Mouse (Mus musculus) thymus, adult 18-20 months (tissue): Measurements from ENCODE around the gene Dcaf1.

ENCODE experiments used
- DNase-seq, 2 experiments: peaks; one replicate each; pipeline ENCODE4 v3.0.0; 2022; ENCODE audit warnings: mixed read lengths in 2 of 2

Dcaf1 gene

DNA sequence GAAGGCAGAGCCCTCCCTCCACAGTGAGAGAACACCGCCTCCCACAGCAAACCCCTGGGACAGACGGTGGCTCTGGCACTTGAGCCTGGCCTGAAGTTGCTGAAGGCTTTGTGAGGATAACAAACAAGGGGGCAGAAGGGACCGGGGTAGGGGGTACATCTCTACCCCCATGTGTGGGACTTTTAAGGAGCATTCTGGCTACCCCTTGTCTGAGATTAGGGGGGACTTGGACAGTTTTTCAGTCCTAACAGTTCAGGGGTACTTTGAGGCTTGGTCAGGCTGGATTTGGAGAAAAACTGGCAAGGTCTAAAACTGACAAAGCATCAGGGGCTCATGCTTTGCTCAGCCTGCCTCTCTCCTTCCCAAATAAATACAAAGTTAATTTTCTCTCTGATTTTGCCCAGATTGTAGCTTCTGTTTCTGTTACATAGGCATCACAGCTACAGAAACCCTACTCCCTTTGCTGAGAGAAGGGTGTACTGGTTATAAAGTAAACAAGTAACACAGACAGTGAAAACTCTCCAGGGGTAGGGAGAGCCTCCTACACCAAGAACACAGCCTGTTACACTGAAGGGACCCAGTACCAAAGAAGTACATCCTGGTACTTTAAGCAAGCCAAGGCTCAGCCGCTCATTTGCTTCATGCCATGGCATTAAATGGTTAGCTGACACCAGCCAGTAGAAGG, 59.5 kb downstream of the Dcaf1 start:
- DNase-seq, result no peak

DNA sequence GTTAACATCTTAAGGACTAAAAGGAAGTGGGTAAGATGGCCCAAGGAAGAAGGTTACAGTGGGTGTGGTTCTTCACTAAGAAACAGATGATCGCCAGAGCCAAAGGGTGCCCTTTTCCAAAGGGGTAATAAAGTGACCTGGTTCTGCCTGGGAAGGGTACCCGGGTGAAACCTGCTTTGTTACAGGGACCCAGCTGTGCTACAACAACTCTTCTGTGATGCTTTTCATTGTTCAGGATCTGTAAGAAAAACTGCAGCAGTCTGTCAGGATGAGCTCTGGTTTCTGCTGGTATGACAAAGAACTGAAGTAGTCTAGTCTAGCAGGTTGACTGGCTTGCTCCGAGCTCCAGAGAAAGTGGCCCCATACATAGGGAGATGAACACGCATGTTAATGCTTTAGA, 60.5 kb downstream of the Dcaf1 start:
- DNase-seq, result no peak

DNA sequence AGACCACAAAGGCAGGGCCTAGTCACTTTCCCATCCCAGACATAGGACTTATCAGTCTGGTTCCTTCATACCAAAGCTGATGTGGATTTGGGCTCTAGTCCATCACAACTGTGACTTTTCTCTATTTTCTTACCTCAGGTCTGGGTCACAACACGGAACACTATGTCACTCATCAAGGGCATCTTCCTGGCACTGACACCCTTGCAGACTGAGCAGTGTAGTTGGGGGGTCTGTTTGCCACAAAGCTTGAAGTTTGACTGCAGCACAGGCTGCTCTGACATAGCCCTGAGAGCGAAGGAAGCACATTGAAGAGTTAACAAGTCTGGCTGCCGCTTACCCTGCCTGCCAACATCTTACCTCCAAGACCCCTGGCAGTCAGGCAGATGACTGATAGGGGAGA, 61.4 kb downstream of the Dcaf1 start:
- DNase-seq, result no peak

GRCm38 (mm10) chr9:106884306-106884705, 62.6 kb downstream of the Dcaf1 start:
- DNase-seq, result no peak

DNA sequence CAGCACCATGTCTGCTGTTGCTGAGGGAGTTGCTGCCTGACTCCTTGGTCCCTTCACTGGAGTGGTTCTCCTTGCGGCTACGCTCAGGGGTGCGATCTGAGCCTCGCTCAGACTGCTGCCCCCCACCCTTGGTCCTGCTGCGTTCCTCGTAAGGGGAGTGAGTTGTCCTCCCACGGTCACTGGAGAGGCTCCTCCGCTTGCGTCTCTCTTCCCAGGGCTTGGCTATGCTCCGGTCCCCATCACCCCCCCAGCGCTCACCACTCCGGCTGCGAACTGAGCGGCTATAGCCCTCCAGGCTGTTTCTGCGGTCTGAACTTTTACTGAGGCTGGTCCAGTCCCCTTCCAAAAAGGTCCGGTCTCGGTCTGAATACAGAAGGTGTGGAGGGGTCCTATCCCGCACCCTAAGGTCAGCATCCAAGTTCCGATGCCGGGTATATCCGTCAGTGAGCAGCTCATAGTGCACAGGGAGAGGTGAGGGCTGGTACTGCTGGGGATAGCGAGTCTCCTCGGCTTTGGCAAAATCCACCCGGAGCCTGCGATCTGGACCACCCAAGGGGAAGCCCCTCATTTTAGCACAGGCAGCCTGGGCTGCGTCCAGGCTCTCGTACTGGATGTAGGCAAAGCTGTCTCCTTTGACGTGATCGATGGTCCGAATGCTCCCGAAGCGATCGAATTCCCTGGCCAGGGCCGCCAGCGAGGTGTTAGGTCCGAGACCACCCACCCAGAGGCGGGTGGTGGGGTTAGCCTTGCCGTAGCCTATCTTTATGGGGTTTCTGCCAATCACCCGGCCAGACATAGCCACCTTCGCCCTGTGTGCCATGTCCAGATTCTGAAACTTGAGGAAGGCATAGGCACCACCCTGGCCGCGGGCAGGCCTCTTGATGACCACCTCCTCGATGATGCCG, 63.6 kb downstream of the Dcaf1 start:
- peak; percentile 17 to 18 for DNase-seq

DNA sequence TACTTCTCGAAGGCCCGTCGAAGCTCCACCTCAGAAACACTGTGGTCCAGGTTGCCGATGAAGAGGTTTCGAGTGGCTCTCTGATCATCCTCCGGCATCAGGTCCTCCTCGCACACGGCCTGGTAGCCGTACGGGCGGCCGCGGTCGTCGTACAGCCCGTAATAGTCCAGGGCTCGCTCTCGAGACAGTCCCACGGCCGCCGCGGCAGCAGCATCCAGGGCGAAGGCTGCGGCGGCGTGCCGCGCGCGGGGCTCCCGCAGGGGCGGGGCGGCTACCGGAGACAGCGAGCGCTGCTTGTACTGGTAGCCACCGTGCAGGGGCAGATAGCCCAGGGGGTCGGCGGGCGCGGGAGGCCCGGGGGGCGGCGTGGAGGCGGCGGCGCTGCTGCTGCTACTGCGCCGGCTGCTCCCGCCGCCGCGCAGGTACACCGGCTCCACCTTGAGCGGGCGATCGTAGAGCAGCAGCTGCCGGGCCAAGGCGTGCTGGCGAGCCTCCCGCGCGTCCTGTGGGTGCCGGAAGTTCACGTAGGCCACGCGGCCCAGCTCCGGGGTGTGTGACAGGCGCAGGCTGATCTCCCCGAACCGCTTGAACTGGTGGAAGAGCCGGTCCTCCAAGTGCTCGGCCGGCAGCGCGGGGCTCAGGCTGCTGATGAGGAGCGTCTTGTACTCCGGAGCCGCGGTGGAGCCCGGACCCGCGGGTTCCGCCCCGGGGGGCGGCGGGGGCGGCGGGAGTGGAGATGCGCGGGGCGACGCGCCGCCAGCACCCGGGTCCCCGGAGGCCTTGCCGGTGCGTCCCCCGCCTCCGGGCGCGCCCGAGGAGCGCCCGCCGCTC, 64.4 kb downstream of the Dcaf1 start:
- DNase-seq, result peak; percentile 64 to 67

GRCm38 (mm10) chr9:106886828-106887702, 65.4 kb downstream of the Dcaf1 start, which contains the start of gene Rbm15b:
Gene Rbm15b, minus strand, starts transcription at chr9:106887428.
- DNase-seq, result peak; percentile 97

DNA sequence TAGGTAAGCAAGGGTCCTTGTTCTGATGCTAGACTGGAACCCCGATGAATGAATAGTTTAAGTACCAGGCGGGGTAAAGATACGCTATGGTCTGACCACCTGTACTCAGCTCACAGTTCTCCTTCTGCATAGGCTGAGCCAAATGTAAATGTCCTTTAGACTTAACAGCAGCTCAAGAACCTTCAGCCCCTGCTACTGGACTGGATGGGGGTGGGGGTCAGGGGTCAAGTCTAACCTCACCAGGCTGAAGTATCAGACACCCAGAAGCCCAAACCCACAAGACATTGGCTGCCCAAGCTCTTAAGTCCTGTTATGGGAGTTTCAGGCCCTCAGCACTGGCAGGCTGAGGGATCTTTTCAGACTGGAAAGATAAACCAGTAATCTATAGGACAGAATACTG, 66.7 kb downstream of the Dcaf1 start:
- no peak for DNase-seq

DNA sequence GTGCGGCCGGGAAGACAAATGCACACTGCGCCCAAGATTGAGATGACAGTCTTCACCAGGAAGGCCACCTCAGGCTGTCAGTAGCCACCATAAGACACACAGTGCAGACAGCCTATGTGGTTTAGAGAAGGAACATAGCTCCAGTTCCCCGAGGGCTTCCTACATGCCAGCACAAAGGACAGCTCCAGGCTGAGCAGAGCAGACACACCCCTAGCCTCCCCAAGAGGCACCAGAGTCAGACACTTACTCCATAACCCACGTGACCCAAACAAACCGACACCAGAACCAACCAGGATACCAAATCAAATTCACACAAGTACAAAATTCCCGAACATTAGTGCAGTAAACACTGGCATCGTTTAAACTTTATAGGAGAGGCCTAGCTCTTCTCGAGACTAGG, 67.6 kb downstream of the Dcaf1 start:
- no peak for DNase-seq

DNA sequence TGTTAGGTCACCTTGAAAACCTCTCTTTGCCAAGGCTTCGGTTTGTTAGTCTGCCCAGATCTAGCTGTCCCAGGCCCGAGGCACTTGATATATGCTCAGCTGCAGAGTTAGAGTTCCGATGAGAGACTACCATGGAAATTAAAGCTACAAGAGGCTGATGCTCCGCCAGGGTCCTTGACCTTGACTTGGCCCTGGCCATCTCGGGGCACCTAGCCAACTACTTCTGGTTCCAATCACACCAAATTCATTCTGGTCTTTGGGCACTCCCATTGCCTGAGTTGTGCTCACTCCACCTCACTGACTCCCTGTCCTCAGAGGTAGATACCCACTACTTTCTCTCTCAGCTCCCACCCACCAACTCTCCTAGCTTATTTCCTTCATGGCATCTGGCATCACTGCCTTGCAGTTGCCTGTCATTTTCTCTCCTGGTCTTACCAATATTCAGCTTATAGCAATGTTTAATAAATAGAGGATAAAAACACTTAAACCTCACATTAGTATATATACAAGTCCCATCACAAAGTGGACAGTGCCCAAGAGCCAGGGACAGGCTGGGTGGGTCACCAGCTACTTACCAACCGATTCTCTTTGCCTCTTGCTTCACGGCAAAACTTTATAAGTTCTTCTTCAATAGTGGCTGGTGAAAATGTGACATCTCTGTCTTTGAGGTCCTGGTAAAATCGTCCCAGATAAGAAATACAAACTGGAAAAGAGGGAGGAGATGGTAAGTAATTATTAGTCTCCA, 69.0 kb downstream of the Dcaf1 start:
- no peak for DNase-seq

DNA sequence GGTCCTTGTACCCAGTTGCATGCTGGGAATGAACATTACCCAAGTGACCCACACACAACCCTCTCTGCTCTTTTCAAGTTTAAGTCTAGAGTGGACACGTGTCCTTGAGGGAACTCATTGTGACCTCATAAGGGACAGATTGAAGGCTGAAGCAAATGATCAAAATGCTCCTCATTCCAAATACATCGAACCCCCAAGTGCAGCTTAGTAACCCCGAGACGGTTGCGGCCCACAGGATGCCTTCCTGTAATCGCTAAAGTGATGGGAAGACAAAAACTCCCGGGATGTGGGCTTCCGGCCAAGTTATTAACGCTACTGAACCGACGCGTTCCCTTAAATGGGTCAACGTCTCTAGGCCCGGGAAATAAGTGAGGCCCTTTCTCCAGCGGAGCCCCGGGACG, 69.7 kb downstream of the Dcaf1 start:
- DNase-seq, result no peak

- peak; percentile 97 to 98 for DNase-seq
Observed at GRCm38 (mm10) chr9:106891829-106892551, 70.3 kb downstream of the Dcaf1 start, which contains the start of gene Manf. Gene Manf, minus strand, starts transcription at chr9:106891979.

GRCm38 (mm10) chr9:106892552-106892875, 70.8 kb downstream of the Dcaf1 start:
- peak in 1 of 2 experiments; percentile 11 for DNase-seq

DNA sequence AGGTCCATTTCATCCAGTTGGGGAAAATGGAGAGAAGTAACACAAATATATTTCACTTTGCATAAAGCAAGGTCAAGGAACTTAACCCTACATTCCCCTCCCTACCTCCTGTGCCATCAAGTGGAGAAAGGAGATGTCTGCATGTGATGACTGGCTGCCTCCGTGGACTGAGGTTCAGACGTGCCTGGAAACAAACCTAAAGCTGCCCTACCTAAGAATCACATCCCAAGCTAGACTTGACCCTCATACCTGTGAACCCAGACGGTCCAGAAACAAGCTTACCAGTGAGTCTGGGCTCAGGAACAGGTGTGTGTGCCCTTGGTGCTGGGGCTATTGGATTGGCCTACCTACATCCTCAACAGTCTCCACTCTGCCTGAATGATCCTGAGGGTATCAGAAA, 71.7 kb downstream of the Dcaf1 start:
- DNase-seq, result no peak

DNA sequence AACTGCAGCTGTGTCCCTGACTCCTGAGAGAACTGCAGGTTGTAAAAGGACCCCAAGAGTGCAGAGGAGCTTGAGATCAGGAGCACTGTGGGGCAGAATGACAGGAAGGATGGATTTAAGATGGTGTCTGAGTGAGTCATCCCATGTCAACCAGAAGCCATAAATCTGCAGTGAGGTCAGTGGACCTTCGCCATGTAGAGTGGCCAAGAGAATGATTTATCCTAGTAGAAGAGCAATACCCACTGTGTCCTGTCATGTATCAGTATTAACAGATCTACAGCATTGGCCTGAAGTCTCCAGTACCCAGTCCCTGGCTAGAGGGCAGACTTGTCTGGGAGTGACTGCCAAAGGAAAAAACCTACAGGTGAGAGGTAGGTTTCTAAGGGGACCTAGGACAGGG, 77.2 kb downstream of the Dcaf1 start:
- no peak for DNase-seq

DNA sequence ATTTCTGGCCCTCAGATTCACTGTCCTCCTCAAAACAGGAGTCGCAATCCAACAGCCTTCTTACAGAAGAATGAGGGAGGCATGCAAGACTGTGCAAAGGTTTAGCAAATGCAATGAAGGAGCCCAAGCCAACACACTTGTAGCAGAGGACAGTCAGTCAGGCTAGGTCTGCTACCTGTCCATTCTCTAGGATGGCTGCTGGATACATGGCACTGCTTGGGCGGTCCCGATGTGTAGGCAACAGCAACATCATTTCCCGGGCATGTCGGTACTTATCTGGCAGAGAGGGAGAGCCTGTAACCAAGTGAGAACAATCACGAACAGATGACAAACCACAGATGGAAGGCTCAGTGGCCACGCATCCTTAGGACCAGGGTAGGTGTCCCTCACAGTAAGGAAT, 79.9 kb downstream of the Dcaf1 start:
- DNase-seq, result no peak

- no peak for DNase-seq
Observed at GRCm38 (mm10) chr9:106903099-106903790, 81.6 kb downstream of the Dcaf1 start.

DNA sequence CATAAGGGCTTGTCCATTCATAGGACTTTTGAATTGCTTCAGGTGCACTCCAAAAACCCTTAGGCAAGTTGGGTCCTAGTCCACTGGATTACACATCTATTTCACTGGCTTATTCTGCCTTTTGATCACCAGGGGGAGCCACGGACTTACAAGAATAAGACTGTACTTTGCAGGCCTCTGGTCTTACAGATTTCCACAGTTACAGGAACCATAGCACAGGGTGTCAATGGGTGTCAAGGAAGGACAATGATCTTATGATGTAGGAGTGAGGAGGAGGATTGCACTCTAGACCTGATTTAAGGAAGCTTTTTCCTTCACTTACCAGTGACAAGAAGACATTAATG, 82.1 kb downstream of the Dcaf1 start:
- no peak for DNase-seq

- no peak for DNase-seq
Observed at GRCm38 (mm10) chr9:106906597-106906996, 84.9 kb downstream of the Dcaf1 start.

GRCm38 (mm10) chr9:106908174-106908573, 86.5 kb downstream of the Dcaf1 start:
- DNase-seq, result no peak
